Mouse (Mus musculus) c-Kit-positive CD71-positive TER-119-positive erythroid progenitor cells, embryonic 14.5 days (primary cell): Measurements from ENCODE around the gene Gm9736.
"Not testable (repeated sequence)": the region's sequence is repeated elsewhere in the genome, so short reads cannot be mapped to it uniquely, and the experiment has no call there.

Source experiments
- DNase-seq: peaks from one replicate; pipeline ENCODE4 v3.0.0-alpha.2; 2013; ENCODE audit warnings: low spot score

Gm9736 gene

GRCm38 (mm10) chr10:77726186-77726585 lies 25.0 kb downstream of the Gm9736 start, which contains the start of gene Gm10100:
TSS of gene Gm10100 (plus strand) at chr10:77726486.
- no peak for DNase-seq

- DNase-seq, result no peak
Measured at GRCm38 (mm10) chr10:77724855-77725254, 26.3 kb downstream of the Gm9736 start.

GRCm38 (mm10) chr10:77720299-77720698 lies 30.9 kb downstream of the Gm9736 start, which contains the start of gene Krtap12-1:
TSS of gene Krtap12-1 (plus strand) at chr10:77720599.
- not testable (repeated sequence) for DNase-seq

- DNase-seq, result no peak
Measured at GRCm38 (mm10) chr10:77715507-77715906, 35.6 kb downstream of the Gm9736 start, which contains the start of gene Gm10142. TSS of gene Gm10142 (plus strand) at chr10:77715807.

GRCm38 (mm10) chr10:77713734-77714133 lies 37.4 kb downstream of the Gm9736 start:
- no peak for DNase-seq

- DNase-seq, result not testable (repeated sequence)
Measured at GRCm38 (mm10) chr10:77711157-77711556, 40.0 kb downstream of the Gm9736 start, which contains the start of gene Gm10024. TSS of gene Gm10024 (plus strand) at chr10:77711457.

GRCm38 (mm10) chr10:77709831-77710230 lies 41.3 kb downstream of the Gm9736 start:
- DNase-seq, result no peak

GRCm38 (mm10) chr10:77706326-77706725 lies 44.8 kb downstream of the Gm9736 start, which contains the start of gene Gm10272:
TSS of gene Gm10272 (plus strand) at chr10:77706626.
- no peak for DNase-seq
